Mouse (Mus musculus): ENCODE measurements around the gene Arhgap45.

Gene Arhgap45

GRCm38 (mm10) chr10:80063104-80063503 lies 46.7 kb downstream of the Arhgap45 start:
- no peak for DNase-seq

DNA sequence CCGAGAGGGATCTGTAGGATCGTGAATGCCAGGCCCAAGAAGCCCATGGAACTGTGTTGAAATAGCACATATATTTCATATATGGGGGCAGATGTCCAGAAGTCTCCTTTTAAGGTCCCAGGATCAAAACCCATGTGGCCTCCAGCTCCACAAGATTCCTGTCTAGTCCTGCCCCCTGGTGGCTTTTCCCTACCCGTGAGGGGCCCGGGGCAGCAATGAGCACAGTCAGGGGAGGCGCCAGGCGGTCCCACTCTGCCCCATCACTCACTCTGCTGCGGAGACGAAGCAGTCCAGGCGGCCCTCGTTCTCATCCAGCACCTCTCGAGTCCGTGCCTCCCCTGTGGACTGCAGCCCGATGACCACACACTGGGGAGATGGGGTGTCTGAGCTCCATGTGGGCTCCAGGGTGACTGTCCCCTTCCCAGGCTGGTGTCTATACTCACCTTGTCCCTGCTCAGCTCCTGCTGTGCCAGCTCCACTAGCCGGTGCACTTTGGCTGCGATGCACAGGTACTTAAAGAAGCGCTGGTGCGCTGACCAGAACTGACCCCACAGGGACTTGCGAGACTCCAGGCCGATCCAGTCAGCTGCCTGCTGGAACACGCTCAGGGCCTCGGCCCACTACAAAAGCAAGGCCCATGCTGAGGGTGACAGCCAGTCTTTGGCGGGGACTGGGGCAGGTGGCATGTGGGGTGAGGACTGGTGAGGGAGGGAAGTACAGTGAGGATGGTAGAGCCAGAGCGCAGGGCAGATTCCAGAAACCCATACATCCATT lies 47.6 kb downstream of the Arhgap45 start:
- no peak for DNase-seq

- no peak for DNase-seq
Measured at GRCm38 (mm10) chr10:80069251-80069650, 52.8 kb downstream of the Arhgap45 start.

DNA sequence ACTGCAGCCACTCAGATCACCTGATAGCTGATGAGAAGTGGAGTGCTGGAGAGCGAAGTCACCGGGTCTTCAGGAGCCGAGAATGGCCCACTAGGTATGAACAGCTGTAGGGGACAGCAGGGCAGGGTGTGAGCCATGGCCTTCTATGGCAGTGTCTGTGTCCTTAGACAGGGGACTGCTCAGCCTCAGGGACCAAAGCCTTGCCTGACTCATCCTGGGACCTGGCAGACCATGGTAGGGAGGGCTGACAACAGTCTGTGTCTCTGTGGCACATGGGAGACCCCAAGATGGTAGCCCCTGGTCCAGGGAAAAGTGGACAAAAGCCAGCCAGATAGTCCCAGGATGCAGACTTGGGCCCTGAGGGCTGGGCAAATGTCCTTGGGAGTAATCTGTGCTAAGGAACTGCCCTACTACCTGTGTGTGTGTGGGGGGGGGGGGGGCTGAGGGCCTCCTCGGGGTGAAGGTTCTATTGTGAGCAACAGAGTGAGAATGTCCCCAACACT lies 53.5 kb downstream of the Arhgap45 start:
- no peak for DNase-seq

DNA sequence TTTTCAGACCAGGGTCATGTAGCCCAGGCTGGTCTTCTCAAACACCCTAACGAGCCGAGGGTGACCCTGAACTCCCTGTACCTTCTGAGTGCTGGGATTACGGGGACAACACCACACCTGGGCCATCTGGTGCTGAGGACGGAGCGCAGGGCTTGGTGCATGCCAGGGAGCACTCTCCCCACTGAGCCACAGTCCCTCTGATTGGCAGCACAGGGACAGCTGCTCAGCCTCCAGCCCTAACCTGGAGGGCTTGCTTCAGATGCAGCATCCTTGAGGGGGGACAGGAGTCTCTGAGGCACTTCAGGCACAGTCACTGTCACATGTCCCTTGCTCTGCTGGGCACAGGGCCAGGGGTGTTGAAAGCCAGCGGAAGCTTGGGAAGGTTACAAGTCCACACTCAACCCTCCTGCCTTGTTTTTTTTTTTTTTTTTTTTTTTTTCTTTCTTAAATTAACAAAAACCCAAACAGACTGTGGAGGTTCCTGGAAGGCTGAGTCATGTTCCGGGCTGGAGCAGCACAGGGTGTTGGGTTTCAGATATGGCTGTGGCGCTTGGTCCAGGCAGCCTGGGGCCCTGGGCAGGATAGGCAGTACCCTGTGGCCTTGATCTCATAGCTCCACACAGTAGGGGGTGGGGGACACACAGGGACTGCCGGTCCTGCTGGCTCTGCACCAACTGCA lies 54.5 kb downstream of the Arhgap45 start:
- DNase-seq: peak; percentile 79

DNA sequence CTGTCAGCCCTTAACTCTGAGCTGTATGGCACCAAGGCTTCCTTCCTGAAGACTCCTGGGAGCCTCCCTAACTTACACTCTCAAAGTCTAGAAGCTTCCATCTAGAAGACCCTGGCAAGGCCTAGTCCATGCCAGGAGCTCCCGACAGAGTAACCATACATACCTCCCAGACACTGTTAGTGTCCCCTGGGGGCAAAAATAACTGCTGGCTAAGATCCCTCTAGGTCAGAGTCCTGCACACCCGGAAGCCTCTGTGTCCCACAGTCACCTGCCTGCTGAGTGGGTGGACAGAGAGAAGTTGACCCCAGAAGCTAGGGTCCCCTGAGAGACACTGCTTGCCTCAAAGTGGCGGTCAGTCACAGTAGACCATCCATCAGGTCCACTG lies 55.1 kb downstream of the Arhgap45 start:
- no peak for DNase-seq

DNA sequence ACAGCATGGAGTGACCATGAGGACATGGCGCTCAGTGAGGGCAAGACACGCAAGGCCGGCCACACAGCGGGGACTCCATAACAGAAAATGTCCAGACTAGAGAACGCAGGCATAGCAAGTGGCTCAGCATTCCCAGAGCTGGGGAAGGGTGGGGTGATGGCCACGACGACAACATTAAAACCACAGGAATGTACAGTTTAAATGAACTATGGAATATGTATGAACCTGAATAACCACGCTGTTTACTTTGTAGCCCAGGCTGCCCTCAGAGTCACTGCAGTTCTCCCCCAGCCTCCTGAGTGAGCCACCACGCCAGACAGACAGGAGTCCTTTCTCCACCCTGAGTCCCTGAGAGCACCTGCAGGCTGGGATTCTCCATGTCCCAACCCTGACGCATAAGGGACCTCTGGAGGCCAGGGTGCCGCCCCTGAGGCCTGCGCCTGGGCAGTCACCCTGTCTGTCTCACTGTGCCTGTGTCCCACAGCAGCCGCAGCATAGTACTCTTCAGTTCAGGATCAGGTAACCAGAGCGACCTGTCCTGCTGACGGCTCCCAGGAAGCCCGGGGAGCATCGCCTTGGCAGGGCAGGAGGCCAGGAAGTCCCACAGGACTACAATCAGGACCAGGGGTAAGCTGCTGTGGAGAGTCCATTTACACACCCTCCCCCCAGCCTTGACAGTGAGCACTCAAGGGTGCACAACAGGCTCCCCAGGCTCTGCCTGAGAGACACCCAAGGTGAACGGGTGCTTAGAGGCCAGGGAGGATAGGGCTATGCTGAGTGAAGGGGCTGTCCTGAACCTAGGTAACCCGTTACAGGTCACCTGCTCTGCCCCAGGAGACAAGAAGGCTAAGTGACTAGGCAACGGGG lies 56.4 kb downstream of the Arhgap45 start:
- no peak for DNase-seq

DNA sequence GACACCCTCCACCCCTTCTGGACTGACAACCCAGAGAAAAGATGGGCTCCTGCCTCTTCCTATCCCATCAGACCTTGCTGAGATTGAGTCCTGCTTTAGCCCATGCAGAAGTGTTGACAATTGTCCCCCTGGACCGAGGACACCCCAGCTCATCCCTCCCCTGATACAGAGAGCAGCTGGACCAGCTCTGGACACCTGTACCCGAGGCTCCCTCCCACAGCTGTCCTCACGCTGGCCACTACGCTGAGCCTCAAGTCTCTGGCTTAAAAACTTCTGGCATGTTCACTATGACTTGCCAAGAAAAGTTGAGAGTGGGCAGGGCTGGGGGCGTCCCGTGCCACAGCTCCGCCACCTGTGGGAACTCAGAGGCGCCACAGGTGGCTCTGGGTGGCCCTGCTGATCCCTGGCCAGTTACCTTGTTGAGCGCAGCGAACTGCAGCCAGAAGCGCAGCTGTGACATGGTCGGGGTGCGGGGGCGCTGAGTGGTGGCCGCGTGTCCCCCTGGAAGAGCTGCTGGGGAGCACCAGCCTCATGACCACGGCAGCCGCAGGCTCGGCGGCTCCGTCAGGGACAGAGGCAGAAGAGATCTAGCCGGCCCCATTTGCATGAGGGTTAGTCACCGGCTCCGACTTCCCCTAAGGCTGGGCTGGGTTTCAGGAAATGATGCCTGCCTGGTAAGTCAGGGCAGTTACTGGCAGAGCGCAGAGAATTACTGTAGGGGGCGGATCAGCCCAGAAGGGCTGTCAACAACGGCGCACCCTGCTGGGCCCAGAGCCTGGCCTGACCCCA lies 58.6 kb downstream of the Arhgap45 start:
- DNase-seq: no peak

DNA sequence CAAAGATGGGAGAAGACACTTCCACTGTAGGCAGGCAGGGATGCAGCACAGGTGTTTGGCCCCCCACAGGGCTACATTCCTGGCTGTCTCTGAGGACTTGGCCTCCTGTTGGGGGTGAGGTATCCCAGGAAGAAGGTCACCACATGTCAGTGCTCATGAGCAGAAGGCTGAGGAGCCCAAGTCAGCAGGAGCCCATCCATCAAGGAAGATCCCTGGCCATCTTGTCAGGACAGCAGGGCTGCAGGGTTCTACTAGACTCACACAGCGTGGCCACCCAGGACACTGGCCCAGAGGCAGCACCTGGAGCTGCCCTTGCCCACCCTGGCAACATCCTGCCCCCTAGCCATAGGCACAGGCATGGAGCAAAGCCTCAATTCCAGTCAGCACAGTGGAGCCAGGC lies 59.5 kb downstream of the Arhgap45 start:
- no peak for DNase-seq

DNA sequence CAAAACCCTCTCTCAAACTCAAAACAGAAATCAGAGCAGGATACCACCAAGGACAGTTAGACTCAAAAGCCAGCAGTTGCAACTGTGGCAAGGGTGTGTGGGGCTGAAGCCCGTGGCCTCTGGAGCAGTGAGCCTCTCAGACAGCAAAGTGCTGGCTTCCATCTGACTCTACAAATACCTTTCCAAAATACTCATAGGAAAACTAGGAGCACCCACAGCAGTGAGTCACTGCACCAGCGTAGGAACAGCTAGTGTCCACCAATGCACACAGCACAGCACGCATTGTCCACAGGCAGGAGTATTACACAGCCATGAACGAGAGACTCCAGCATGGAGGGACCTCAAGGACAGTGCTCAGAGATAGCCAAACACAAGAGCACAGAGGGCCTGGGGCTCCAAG lies 59.9 kb downstream of the Arhgap45 start:
- DNase-seq: no peak

DNA sequence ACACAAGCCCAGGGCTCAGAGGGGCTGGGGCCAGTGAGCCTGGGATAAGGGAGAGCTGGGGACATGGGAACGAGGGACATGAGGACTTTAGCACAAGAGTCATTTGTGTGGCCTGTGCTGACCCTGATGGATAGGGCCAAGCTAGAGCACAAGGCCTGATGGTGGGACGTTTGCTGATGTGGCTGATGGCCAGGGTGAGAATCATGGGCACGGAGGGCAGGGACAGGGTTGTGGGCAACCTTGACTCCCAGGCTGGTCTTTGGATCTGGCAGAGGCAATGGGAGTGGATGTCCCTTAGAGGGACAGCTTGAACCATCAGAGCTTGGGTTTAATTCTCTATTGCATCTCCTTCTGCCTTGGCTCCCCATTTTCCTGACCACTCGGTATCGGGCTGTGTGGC lies 60.9 kb downstream of the Arhgap45 start:
- no peak for DNase-seq

- no peak for DNase-seq
Measured at GRCm38 (mm10) chr10:80078366-80078765, 61.9 kb downstream of the Arhgap45 start.

DNA sequence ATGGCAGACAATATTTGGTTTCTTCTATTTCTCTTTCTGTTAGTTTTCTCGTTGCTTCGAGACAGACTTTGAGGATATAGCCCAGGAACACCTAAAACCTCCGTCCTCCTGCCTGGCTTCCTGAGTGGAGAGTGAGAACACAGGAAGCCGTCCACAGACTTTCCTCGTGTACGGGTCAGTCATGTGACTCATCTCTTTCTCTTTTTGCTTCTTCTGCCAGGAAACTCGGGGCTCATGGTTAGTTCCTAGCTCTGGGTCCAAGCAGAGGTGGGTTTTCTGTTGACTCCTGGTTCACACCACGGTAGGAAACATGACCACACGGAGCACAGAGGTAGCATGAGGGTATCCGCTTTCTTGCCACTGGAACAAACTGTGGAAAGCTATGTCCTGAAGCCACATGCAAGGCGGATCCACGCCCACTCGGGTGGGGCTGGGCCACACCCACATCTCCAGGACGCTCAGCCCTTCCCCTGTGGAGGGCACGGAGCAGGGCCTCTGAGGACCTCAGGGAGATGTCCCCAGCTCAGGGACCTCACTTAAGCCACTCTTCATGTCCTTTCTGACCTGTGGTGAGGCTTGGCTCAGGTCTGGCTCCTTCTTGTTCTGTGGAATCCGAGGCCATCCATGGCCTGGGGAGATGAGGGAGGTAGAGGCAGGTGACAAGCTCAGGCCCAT lies 64.1 kb downstream of the Arhgap45 start:
- no peak for DNase-seq
